Mouse (Mus musculus): ENCODE measurements around the gene Abcf1.
"Not testable (repeated sequence)": the region's sequence is repeated elsewhere in the genome, so short reads cannot be mapped to it uniquely, and the experiment has no call there.

Gene Abcf1

DNA sequence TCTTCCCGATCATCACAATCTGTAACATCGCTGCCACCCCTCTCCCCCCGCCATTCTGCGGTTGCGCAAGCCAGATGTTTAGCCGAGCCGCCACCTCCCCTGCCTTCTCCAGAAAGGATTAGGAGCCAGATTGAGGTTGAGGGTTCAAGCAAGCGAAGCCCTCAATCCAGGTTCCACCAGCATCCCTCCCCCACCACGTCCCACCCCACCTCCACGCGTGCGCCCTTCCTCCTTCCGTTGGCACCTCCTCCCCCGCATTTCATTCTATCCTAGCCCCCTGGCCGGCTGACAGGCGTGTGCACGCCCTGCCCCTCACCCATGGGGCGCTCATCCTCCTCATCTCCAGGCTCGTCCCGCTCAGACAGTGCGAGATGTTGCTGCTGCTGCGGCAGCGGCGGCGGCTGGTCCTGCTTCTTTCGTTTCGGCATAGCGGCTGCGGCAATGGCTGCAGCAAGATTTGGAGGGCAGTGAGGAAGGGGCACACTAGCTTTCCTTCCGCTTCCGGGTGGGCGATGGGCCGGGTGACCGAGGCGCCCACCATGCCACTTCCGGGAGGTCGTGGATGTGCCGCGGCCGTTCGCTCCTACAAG lies 9.3 kb upstream of the Abcf1 start:
- no peak for DNase-seq

DNA sequence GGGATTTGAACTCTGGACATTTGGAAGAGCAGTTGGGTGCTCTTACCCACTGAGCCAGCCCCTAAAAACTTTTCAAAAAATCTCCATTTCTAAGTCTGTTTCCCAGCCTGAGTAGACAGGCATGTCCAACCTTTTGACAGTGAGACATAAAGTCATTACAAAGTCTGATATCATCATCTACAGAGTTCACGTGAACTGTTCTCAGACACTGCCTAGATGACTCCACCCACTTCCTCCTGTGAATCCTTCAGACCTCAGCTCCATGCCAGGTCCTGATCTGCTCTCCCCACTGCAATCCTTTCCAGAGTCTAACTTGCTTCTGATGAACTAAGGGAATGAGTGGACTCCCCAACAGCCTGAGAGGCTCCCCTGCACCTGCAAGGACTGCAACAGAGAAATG lies 2.6 kb upstream of the Abcf1 start:
- no peak for DNase-seq

DNA sequence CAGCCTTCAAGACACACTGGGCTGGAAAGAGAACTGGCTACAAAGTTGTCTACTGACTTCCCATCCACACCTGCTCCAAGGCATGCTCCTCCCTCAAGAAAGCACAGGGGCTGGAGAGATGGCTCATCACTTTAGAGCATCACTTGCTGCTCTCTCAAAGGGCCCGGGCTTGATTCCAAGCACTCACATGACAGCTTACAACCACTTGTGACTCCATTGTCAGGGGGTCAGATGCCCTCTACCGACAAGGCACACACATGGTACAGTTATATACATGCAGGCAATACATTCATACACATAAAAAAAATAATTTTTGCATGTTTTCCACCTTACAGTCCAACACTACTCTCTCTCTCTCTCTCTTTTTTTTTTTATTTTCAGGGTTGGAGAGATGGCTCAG lies 1.9 kb downstream of the Abcf1 start:
- no peak for DNase-seq

DNA sequence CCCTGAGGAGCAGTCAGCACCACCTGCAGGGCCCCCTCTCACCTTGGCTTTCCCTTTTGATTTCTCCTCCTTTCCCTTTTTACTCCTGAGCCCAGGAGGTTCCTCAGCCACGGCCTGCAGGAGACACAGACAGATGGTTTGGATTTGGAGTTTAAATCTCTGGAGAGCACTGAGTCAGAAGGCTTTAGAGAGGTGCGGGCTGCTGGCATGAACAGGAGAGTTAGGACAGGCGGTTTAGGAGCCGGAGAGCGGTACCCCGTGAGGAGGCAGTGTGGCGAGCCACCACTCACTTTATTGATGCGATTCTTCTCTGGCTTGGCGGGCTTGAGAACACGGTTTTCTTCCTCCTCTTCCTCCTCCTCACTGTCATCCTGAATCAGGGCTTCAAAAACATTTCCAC lies 6.3 kb downstream of the Abcf1 start:
- DNase-seq, result no peak

DNA sequence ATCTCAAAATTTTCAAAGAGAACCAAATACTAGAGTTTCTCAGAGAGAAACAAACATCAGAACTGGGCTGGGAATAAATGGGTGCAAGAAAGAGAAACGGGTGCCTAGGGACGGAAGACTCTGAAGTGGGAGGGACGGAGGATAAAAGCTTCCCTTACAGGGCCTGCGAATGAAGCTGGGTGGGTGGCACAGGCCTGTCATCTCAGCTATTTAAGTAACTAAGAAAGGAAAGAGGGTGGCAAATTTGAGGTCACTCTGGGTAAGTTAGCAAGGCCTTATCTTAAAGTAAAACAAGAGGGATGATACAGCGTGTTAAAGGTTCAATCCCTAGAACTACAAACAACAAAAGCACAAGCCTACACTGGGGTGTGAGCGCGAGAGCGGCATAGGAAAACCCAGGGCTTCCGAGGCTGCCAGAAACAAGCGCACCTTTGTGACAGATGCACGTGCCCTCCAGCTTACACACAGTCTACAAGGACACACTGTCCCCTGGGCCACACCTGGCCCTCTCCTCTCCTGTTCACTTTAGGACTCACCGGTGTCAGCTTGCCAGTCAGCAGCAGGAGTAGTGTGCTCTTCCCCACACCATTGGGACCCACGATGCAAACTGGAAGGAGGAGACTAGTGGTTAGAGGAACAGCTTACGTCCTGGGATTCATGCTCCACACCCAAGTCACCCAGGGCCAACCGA lies 10.9 kb downstream of the Abcf1 start:
- no peak for DNase-seq

DNA sequence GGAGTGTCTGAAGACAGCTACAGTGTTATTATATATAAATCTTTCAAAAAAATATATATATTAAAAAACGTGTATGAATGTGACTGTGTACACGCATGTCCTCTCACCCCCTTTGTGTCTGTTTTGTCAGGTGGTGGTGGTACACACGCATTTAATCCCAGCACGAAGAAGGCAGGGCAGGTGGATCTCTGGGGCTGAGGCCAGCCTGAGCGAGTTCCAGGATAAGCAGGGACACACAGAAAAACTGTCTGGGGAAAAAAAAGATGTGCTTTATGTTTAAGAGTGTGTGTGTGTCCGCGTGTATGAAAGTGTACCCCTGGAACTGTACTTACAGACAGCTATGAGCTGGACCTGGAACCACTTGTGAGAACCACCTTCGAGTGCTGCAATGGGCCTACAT lies 14.9 kb downstream of the Abcf1 start:
- no peak for DNase-seq

DNA sequence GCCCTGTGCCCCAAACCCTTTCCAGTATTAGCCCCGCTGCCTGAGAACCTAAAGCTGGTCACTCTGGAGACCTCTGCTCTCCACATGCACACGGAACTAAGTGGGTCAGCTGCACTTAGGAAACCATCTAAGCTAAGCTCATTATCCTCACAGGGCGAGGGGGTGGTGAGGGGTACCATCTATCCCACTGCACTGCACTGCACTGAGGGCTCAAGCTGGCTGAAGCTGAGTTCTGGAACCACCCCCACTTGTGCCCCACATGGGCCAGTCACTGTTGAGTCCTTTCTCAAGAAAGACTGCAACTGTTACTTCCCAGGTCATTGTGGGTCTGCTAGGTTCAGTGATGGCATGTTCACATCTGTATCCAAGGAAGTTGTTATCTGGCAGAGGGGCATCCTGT lies 17.0 kb downstream of the Abcf1 start:
- DNase-seq, result not testable (repeated sequence)

DNA sequence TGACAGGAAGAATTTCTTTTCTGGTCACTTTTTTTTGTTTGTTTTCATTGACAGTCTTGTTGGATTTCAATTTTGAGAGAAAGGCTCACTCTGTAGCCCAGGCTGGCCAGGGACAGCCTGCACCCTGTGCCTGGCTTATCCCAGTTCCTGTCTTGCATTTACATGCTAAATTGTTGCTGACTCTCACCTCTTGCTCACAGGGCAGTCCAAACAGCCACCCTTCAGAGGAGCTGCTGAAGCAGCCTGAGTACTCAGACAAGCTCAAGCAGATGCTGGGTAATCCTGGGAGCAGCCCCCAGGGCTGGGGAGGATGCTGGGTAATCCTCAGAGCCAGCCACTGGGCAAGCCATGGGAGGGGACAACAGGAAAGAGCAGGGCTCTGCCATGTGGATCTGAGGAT lies 18.6 kb downstream of the Abcf1 start:
- DNase-seq, result not testable (repeated sequence)

DNA sequence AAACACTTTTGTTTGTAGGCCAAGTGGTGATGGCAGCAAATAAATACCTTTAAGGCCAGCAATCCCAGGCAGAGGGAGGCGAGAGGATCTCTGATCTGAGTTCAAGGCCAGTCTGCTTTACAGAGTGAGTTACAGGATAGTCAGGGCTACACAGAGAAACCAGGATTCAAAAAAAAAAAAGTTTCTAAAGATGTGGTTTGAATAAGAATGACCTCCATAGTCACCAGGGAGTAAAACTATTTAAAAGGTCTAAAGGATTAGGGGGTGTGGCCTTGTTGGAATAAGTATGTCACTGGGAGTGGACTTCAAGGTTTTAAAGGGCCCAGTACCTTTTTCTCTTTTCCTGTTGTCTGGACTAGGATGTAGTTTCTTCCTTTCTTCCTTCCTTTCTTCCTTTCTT lies 29.6 kb downstream of the Abcf1 start:
- DNase-seq, result no peak

DNA sequence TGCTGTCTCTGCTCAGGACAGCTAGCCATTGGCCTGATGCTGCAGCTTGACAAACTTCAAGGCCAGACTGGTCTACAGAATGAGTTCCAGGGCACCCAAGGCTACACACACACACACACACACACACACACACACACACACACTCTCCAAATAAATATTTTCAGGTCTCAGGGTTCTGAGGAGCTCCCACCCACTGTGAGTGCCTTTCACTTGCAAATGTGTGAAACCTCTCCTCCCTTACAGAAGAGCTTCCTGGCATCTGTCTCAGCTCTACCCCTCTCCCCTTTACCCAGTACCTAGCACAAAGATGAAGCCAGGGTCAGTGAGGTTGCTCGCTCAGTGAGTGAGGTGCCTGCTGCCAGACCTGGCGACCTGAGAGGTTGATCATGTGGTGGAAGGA lies 30.5 kb downstream of the Abcf1 start:
- no peak for DNase-seq

DNA sequence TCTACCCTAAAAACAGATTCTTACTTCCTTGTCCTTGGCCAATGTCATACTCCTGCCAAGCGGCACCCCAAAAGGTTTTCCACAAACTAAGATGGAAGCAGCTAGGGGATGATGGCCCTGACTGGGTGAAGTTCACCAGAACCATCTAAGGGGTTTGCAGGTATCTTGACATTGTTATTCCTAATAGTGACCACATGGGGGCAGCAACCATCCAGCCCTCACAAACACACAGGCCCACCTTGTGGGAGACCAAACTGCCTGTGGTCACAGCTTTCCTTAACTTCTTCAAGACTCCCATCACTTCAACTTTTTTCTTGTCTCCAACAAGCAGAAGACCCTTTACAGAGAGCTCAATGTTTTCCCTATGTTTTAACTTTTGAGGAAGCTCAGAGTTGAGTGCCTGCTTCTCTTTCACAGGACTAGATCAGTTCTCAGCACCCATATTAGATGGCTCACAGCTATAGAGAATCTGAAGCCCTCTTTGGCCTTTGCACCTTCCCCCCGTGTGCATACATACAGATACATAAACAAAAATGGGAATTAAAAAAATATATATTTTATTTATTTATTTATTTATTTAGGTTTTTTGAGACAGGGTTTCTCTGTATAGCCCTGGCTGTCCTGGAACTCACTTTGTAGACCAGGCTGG lies 31.7 kb downstream of the Abcf1 start:
- peak; percentile 74 for DNase-seq

DNA sequence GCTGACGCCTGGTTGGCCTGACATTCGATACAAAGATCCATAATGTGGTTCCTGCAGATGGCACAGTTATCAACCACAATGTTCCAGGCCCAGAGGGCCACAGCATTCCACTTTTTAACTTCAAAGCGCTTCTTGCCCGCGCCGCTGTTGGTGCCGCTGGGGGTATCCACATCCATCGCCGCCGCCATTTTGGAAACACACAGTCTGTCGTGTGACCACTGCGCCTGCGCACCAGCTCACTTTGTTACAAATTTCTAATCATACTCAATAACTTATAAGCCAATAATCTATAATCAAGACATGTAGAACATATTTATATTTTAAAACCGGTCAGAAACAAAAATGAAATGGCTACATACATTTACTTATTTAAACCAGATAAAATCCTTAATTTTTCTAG lies 33.8 kb downstream of the Abcf1 start:
- not testable (repeated sequence) for DNase-seq

DNA sequence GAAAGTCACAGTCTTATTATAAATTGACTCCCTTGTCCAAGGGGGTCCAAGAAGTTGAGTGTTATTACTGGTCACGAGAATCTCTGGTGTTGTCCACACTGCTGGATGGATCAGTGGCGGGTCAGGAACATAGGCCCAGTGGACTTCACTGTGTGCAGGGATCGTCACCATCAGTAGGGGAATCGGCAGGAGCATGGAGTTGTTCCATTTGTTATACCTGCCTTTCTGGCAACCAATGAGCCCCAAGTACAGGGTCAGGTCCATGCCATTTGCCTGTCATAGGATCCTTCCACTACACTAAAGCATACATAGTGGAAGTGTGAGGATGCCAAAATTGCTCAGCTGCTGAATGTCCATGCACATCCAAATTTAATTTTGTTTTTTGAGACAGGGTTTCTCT lies 37.0 kb downstream of the Abcf1 start:
- DNase-seq, result no peak

DNA sequence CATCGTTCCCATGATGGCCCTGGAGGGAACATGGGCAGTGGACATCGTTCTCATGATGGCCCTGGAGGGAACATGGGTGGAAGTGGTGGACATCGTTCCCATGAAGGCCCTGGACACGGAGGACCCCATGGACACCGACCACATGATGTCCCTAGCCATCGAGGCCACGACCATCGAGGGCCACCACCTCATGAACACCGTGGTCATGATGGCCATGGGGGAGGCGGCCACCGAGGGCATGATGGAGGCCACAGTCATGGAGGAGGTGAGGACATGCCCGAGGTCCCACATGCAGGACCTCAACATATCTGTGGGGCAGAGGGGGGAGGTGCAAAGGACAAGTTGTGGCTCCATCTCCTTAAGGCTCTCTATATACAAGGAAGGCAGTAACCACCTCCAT lies 38.9 kb downstream of the Abcf1 start:
- DNase-seq, result no peak

DNA sequence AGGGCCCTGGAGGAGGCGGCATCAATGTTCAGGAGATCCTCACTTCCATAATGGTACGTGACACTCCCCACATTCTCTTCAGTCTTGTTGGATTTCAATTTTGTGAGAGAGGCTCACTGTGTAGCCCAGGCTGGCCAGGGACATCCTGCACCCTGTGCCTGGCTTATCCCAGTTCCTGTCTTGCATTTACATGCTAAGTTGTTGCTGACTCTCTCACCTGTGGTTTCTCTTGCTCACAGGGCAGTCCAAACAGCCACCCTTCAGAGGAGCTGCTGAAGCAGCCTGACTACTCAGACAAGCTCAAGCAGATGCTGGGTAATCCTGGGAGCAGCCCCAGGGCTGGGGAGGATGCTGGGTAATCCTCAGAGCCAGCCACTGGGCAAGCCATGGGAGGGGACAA lies 40.0 kb downstream of the Abcf1 start:
- no peak for DNase-seq

DNA sequence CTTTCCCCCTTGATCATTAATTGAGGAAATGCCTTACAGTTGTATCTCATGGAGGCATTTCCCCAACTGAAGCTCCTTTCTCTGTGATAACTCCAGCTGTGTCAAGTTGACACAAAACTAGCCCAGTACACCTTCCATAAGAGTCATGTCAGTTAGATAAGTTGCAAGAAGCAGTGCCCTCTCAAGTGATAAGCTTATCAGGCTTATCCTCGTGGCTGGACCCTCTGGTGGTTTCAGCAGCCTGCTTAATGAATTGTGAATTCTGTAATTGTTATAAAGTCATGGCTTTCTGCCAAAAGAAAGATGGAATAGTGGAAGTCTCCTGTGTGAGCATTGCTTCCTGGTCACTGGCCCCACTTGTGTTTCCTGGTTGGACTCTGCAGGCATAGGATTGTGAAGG lies 42.1 kb downstream of the Abcf1 start:
- DNase-seq, result no peak

DNA sequence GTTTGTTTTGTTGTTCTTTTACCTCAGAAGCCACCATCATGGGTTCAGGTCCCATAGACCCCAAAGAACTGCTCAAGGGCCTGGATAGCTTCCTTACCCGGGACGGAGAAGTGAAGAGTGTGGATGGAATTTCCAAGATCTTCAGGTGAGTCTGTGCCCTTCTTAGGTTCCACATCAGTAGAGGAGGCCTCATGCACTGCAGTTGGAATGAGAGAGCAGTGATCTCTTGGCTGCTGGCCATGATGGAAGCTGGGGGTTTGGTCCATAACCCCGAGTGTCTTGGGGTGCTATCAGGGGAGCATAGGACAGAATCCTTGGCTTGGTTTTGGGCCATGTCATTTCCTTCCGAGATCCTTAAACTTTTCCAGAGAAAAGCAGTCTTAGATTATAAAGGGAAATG lies 46.3 kb downstream of the Abcf1 start:
- no peak for DNase-seq

DNA sequence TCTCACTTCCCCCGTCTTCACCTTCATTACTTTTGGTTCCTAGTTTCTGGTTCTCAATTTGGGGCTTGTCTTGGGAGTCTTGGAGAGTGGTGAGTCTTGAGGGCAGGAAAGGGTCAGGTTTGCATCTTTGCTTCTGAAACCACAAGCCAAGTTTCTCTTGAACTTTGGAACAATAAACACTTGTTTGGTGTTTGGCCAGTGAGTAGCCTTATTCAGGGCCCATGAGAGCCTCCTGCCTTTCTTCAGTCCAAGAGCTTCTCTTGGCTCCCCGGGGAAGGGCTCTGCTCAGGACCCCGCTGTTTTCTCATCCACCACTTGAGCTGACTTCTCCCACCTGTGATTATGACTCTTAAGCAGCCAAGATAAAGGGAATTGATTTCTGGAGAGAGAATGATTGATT lies 47.0 kb downstream of the Abcf1 start:
- DNase-seq, result no peak

DNA sequence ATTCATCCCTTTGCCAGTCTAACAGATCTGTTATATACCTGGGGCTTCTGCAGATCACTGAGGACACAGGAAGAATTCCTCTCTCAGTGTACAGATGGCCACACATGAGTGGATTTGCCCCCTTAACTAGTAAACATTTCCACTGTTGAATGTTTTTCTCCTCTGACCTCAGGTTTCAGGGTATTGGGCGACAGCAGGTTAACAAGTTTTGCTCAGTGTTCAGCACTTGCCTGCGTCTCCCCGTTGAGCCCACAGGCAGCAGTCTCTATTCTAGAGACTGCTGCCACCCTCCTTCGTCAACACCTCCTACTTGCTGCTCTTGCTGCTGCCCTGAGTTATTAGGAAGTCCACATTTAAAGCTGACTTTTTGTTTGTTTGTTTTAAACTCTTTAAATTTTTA lies 47.9 kb downstream of the Abcf1 start:
- no peak for DNase-seq

DNA sequence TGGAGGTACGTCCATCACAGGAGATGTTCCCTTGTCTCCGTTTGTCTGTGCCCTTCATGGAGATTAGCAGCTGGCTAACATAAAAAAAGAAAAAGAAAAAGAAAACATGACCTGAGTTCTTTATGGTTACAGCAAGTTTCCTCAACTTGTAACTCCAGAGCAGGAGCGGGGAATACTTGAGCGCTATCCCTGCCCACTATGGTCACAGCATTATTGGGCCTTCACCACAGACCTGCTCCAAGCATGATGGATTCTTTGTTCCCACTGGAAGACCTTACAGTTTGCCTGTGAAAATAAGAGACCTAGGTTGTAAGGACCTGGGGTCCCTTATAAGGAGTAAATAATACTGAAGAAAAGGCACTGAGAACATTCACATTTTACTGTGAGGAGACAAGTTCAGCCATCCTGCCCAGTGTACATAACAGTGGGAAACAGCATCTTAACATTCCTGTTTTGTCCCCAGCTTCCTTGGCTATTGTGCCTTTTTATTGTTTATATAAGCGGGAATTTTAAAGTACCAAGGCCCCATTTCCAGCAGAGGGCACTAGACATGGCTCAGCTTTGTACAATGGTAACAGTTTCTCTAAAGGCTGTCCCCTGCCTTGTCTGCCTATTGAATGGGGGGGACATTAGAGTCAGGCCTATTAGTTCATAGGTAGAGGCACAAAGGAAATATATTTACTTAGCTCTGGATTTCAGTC lies 48.5 kb downstream of the Abcf1 start:
- DNase-seq, result peak; percentile 46 to 49

DNA sequence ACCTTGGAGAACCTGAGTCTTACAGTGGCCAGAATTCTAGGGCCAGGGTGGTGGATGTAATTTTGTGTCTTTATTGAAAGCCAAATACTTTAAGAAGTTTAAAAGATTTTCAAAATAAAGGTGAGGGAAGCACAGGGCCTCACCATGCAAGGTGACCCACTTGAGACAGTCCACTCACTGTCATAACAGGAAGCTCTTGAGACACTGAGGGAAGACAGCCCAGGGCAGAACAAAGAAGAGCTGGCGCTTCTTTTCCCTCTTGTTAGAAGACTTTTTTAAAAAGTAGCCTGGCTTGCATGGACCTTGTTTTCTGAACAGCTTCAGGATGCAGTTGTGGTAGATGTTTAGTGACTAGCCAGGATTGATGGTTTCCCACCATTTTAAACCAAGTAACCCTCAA lies 49.2 kb downstream of the Abcf1 start:
- no peak for DNase-seq

DNA sequence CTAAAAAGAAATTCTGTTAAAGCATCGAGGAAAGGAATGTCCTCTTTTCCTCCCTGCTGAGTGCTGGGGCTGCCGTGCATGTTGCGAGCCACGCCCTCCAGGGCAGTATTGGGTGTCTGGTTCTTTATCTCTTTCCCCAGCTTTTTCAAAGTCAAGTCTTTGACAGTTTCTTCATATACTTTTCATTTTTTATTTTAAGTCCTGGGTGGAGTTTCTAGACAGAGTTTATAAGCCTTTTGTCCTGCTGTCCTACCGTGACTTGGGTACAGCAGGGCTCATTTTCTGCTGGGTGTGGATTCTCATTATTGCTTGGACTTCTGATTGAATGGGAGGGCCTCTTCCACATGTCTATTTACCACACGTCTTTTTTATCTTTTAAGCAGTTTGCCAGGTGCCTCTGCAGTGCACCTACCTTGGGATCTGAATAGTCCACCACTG lies 49.7 kb downstream of the Abcf1 start:
- DNase-seq, result no peak

DNA sequence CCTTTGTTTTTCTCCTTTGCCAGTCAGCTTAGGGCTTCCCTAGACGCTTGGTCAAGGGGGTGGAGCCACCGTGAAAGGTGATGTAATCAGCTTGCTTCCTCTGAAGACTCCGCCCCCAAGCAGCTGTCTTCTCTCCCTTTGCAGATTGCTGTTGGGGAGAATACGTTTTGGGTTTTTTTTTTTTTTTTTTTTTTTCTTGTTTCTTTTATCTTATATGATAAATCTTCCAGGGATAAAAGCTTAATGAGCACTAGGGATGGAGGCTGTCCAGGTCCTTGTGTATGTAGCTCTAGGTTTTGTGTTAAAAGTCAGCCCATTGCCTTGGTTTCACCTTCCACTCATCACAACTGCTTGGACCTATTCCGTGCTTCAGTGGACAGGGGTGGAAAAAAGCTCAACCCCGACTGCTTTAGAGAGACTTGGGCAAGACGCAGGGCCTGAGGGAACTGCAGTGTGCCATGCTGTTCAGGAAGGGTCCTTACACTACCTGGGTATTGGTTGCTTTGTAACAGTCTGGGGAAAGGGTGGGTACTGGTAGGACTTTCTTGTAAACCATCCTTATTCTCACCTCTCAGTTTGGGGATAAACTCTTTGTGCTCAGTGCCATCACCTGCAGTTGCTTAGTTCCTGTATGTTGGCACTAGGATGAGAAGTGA lies 50.4 kb downstream of the Abcf1 start:
- DNase-seq, result peak; percentile 94 to 97
